ENCODE assay signal across 12 mouse cellular contexts in genomic region chr5:37822116-37822707, GRCm38 (mm10). TPM values are rescaled to one million over a fixed set of nuclear protein-coding genes. Genes with fewer than 3 reads are reported as not detected.
DNase-seq lines count a peak whose midpoint lies in the region; ATAC-seq and TF ChIP-seq lines count a peak whose summit lies in the region.
"Had no signal": no experiment of that assay in that cellular context is flagged by ENCODE, and none has a peak within 500 bp of the region (broad histone marks: within the 10 kb centered on the region; RNA-seq: fewer than 3 reads in every experiment).

No protein-coding gene starts in this region.

- no peak for DNase-seq in heart, embryonic 10.5 days (ENCODE audit: low spot score)
- no peak for DNase-seq in heart, postnatal 4 days
- peak; percentile 29 for DNase-seq in embryo, embryonic 11 days
- no peak for DNase-seq in heart, postnatal 0 days (ENCODE audit: low spot score)
- DNase-seq in left cerebral cortex, adult 9 months (ENCODE audit: low spot score in 2 of 2): no peak
- DNase-seq in thymus, postnatal 14 days: no peak
- DNase-seq in kidney, adult 18-20 months: no peak
- DNase-seq: gastrocnemius, postnatal 36 days; liver, embryonic 13.5 days; thymus, adult 2 months had no signal

- H3K36me3 ChIP-seq in heart, embryonic 10.5 days: no peaks in the 10 kb centered on the region
- no peaks in the 10 kb centered on the region for H3K36me3 ChIP-seq in heart, postnatal 0 days (replicated peaks; ENCODE audit: control insufficient read depth, insufficient read depth, low read length)
- no peaks in the 10 kb centered on the region for H3K36me3 ChIP-seq in midbrain, embryonic 12.5 days
- H3K36me3 ChIP-seq: liver, embryonic 13.5 days had no signal

- TF ChIP-seq EP300 in heart, postnatal 0 days (IDR thresholded peaks at IDR 0.05; ENCODE audit: low read depth): no peak

- no peak overlapping the region for H3K9ac ChIP-seq in heart, postnatal 0 days (replicated peaks; ENCODE audit: low read depth, low read length)
- 0 out of 2 replicates have a peak overlapping the region, but pooled peaks have one; percentile 62 for H3K9ac ChIP-seq in midbrain, embryonic 12.5 days (replicated peaks)
- H3K9ac ChIP-seq: liver, embryonic 13.5 days had no signal

- whole genome bisulfite sequencing in heart, embryonic 10.5 days: 10% methylated on average over 11 of the region's 11 CpGs
- 31% methylated on average over 11 of the region's 11 CpGs for WGBS in heart, postnatal 0 days
- WGBS in midbrain, embryonic 12.5 days: 3% methylated on average over 11 of the region's 11 CpGs

- peak overlapping the region; percentile 93 for H3K4me2 ChIP-seq in heart, postnatal 0 days (ENCODE audit: low read depth, low read length)
- peak overlapping the region; percentile 79 for H3K4me2 ChIP-seq in midbrain, embryonic 12.5 days (replicated peaks)

- H3K9me3 ChIP-seq in heart, embryonic 10.5 days: no peaks in the 10 kb centered on the region
- no peaks in the 10 kb centered on the region for H3K9me3 ChIP-seq in heart, postnatal 0 days (replicated peaks; ENCODE audit: control insufficient read depth, low read length)
- no peaks in the 10 kb centered on the region for H3K9me3 ChIP-seq in midbrain, embryonic 12.5 days
- H3K9me3 ChIP-seq: liver, embryonic 13.5 days had no signal

- H3K4me3 ChIP-seq in heart, embryonic 10.5 days: peak overlapping the region; percentile 80
- peak overlapping the region; percentile 72 for H3K4me3 ChIP-seq in heart, postnatal 0 days (ENCODE audit: low read depth, low read length)
- H3K4me3 ChIP-seq in midbrain, embryonic 12.5 days: peak overlapping the region; percentile 53

- ATAC-seq in heart, postnatal 0 days (ENCODE audit: insufficient read depth, low read depth): no peak
- no peak for ATAC-seq in midbrain, embryonic 12.5 days (ENCODE audit: low FRiP score, low read depth)

- H3K4me1 ChIP-seq in heart, embryonic 10.5 days: peaks cover 53% of the 10 kb centered on the region
- H3K4me1 ChIP-seq in heart, postnatal 0 days (ENCODE audit: control insufficient read depth, insufficient read depth): peaks cover 9% of the 10 kb centered on the region
- peaks cover 45% of the 10 kb centered on the region for H3K4me1 ChIP-seq in midbrain, embryonic 12.5 days

- peaks cover 98% of the 10 kb centered on the region for H3K27me3 ChIP-seq in heart, embryonic 10.5 days (ENCODE audit: insufficient read depth, poor library complexity, severe bottlenecking)
- peaks cover 98% of the 10 kb centered on the region for H3K27me3 ChIP-seq in heart, postnatal 0 days (ENCODE audit: control insufficient read depth, insufficient read depth, low read length)
- peaks cover 98% of the 10 kb centered on the region for H3K27me3 ChIP-seq in midbrain, embryonic 12.5 days

- no peak overlapping the region for H3K27ac ChIP-seq in heart, embryonic 10.5 days
- H3K27ac ChIP-seq in heart, postnatal 0 days (ENCODE audit: low read depth): no peak overlapping the region
- H3K27ac ChIP-seq in midbrain, embryonic 12.5 days (replicated peaks): no peak overlapping the region
- H3K27ac ChIP-seq: liver, embryonic 13.5 days had no signal

- TF ChIP-seq CTCF in heart, postnatal 0 days (IDR thresholded peaks at IDR 0.05; ENCODE audit: low read depth): no peak

RNA-seq across cellular contexts. Expression of gene Msx1, which starts 2.2 kb away (rescaled TPM):
- 36.6 and 65.2 TPM in 2 replicates for polyA plus RNA-seq in heart, embryonic 10.5 days (2016; fragmentation: Nextera tagmentation; extraction: Ambion mirVana)
- total RNA-seq in heart, postnatal 4 days (2021): 1 to 10 TPM; 4.7 to 4.9 TPM
- total RNA-seq in heart, postnatal 0 days (2014; rRNA removed; ENCODE audit: low replicate concordance): 7.8 and 15.4 TPM in 2 replicates
- 4.4 and 4.6 TPM in 2 replicates for polyA plus RNA-seq in heart, postnatal 0 days (2015; fragmentation: Nextera tagmentation; extraction: Ambion mirVana)
- 88.4 and 102 TPM in 2 replicates for polyA plus RNA-seq in midbrain, embryonic 12.5 days (2016; fragmentation: Nextera tagmentation; extraction: Ambion mirVana)
- total RNA-seq: common myeloid progenitor, adult 5-6 weeks had no signal
